Mouse (Mus musculus) liver, embryonic 14.5 days (tissue): ENCODE data around the gene Mafk.

Source experiments
- CTCF ChIP-seq: IDR thresholded peaks from 2 replicates; pipeline ENCODE4 v1.5.1; 2016; ENCODE audit warnings: antibody characterized with exemption, low read depth, control low read depth
- EP300 ChIP-seq: IDR thresholded peaks from 2 replicates; pipeline ENCODE4 v1.6.1; 2016; ENCODE audit warnings: antibody characterized with exemption, low read depth

DNA sequence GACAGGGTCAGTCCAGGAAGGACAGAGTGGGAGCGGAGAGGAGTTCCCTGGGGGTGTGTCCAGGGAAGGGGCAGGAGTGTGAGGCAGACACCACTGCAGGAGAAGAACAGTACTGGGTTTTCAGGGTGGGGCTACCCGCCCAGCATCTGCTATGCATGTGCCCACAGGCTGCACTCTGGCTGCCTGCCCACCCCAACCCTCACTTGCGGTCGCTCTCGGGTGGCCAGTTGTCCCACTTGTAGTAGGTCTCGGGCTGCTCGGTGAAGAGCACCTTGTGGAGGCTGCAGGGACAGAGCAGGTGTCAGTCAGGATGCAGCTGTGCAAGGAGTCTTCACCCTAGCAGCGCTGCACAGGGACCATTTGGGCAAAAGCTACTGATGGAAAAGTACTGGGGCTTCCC is 23.1 kb upstream of the Mafk start:
- TF ChIP-seq EP300 (no peak), CTCF (no peak)
